Comparison of ENCODE assay signal across 8 mouse cellular contexts in genomic region chr1:134405509-134406413, GRCm38 (mm10). TPM values are rescaled to one million over a fixed set of nuclear protein-coding genes. Genes with fewer than 3 reads are reported as not detected.
A peak's percentile ranks its signal among the peaks of the same experiment; 100 is the strongest.
DNase-seq lines count a peak whose midpoint lies in the region; ATAC-seq and TF ChIP-seq lines count a peak whose summit lies in the region.

TSS of gene Cyb5r1 (plus strand) at chr1:134405559.

- no peak within 1 kb of the TSS for H3K27ac ChIP-seq in cerebellum, adult 2 months (ENCODE audit: insufficient read depth, low read length)
- H3K27ac ChIP-seq in forebrain, embryonic 16.5 days (ENCODE audit: low read length), result 0 out of 2 replicates have a peak within 1 kb of the TSS, but pooled peaks have one; percentile 28

- no peak for TF ChIP-seq CTCF in G1E (IDR thresholded peaks at IDR 0.05; ENCODE audit: low read depth, low read length)
- TF ChIP-seq CTCF in cerebellum, adult 2 months (IDR thresholded peaks at IDR 0.05; ENCODE audit: borderline replicate concordance, insufficient read depth, low read depth, low read length), result no peak
- TF ChIP-seq CTCF in lung, adult 2 months (IDR thresholded peaks at IDR 0.05; ENCODE audit: insufficient read depth, low read length), result no peak

- TF ChIP-seq POLR2A in cerebellum, adult 2 months (IDR thresholded peaks at IDR 0.05; ENCODE audit: borderline replicate concordance, insufficient read depth, low read length), result peak; percentile 42; the same call in 1 of the 2 replicates
- peak; percentile 58; the same call in 1 of the 2 replicates for TF ChIP-seq POLR2A in lung, adult 2 months (IDR thresholded peaks at IDR 0.05; ENCODE audit: borderline replicate concordance, extremely low read depth, low read depth, low read length)

- peaks cover 27% of the 10 kb centered on the region for H3K4me1 ChIP-seq in G1E (ENCODE audit: insufficient read depth, low read depth, low read length)
- no peaks in the 10 kb centered on the region for H3K4me1 ChIP-seq in cerebellum, adult 2 months (ENCODE audit: control insufficient read depth, insufficient read depth, low read length)
- H3K4me1 ChIP-seq in forebrain, embryonic 16.5 days (replicated peaks; ENCODE audit: control insufficient read depth, insufficient read depth, low read length), result peaks cover 12% of the 10 kb centered on the region
- 0 out of 2 replicates have a peak, but pooled peaks cover 2% of the 10 kb centered on the region for H3K4me1 ChIP-seq in lung, adult 2 months (ENCODE audit: control insufficient read depth, insufficient read depth, low read length)

- H3K36me3 ChIP-seq in G1E (replicated peaks), result peaks cover 45% of the 10 kb centered on the region
- H3K36me3 ChIP-seq in forebrain, embryonic 16.5 days (ENCODE audit: control insufficient read depth, insufficient read depth), result no peaks in the 10 kb centered on the region; the same call in 1 of the 2 replicates

- peak within 1 kb of the TSS; percentile 86 for H3K4me2 ChIP-seq in forebrain, embryonic 16.5 days (ENCODE audit: low read length)

- WGBS in cerebellum, adult 2 months, result under 1% methylated on average over 43 of the region's 43 CpGs
- 1% methylated on average over 43 of the region's 43 CpGs for WGBS in forebrain, embryonic 16.5 days
- under 1% methylated on average over 43 of the region's 43 CpGs for WGBS in lung, adult 2 months

- H3K9ac ChIP-seq in forebrain, embryonic 16.5 days (replicated peaks; ENCODE audit: low read depth, low read length), result peak within 1 kb of the TSS; percentile 83

- H3K27me3 ChIP-seq in G1E (ENCODE audit: insufficient read depth, low read length), result no peaks in the 10 kb centered on the region
- H3K27me3 ChIP-seq in cerebellum, adult 2 months (ENCODE audit: control insufficient read depth, insufficient read depth, low read length), result no peaks in the 10 kb centered on the region
- no peaks in the 10 kb centered on the region for H3K27me3 ChIP-seq in forebrain, embryonic 16.5 days (replicated peaks; ENCODE audit: control insufficient read depth, insufficient read depth, low read length)

- DNase-seq in G1E (ENCODE audit: low spot score), result peak; percentile 85
- DNase-seq in cerebellum, adult 2 months, result peak; percentile 72 to 75
- DNase-seq in heart, postnatal 25 days (ENCODE audit: low spot score), result peak; percentile 75
- DNase-seq in layer of hippocampus, adult 18-20 months (ENCODE audit: low spot score in 2 of 2), result peak; percentile 44 to 55
- DNase-seq in lung, adult 2 months, result peak; percentile 81
- peak; percentile 70 to 76 for DNase-seq in thymus, adult 18-20 months

- no peaks in the 10 kb centered on the region for H3K9me3 ChIP-seq in G1E (replicated peaks)
- H3K9me3 ChIP-seq in forebrain, embryonic 16.5 days (ENCODE audit: control insufficient read depth, low read length), result no peaks in the 10 kb centered on the region

- H3K4me3 ChIP-seq in G1E (ENCODE audit: low read depth, low read length), result peak within 1 kb of the TSS; percentile 83
- H3K4me3 ChIP-seq in cerebellum, adult 2 months (replicated peaks; ENCODE audit: insufficient read depth, low read depth, low read length), result peak within 1 kb of the TSS; percentile 73
- H3K4me3 ChIP-seq in forebrain, embryonic 16.5 days (replicated peaks; ENCODE audit: low read length), result peak within 1 kb of the TSS; percentile 91
- peak within 1 kb of the TSS; percentile 76 for H3K4me3 ChIP-seq in lung, adult 2 months (replicated peaks; ENCODE audit: extremely low read depth, low read depth, low read length)

- ATAC-seq in G1E (ENCODE audit: extremely low read depth, insufficient number of reproducible peaks, low FRiP score, poor library complexity, severe bottlenecking), result peak; percentile 91
- ATAC-seq in forebrain, embryonic 16.5 days, result peak; percentile 97
- ATAC-seq in neutrophil, adult 5-6 weeks (ENCODE audit: extremely low read depth, insufficient number of reproducible peaks, low FRiP score, poor library complexity, severe bottlenecking), result peak; percentile 86

- intact Hi-C loops in heart, postnatal 25 days (cut with DNase I), result no loop called here

RNA-seq across cellular contexts. Expression of gene Cyb5r1, which starts in this region (rescaled TPM):
- total RNA-seq in G1E (2014; fragmentation: Nextera tagmentation), result 115 and 119 TPM in 2 replicates
- 41.6 and 42.1 TPM in 2 replicates for total RNA-seq in G1E (2017)
- polyA plus RNA-seq in G1E (2012), result 48.1 and 59.5 TPM in 2 replicates
- polyA plus RNA-seq in cerebellum, adult 2 months (2012; rRNA removed), result 22.3 and 23.0 TPM in 2 replicates
- 20.3 and 23.3 TPM in 2 replicates for polyA plus RNA-seq in forebrain, embryonic 16.5 days (2015; fragmentation: Nextera tagmentation; extraction: Ambion mirVana)
- total RNA-seq in heart, postnatal 25 days (2021), result 10 to 100 TPM; 25.3 to 25.5 TPM
- 10 to 100 TPM; 30.1 to 33.0 TPM for total RNA-seq in layer of hippocampus, adult 18-20 months (2021)
- 41.6 and 59.5 TPM in 2 replicates for polyA plus RNA-seq in lung, adult 2 months (2012; rRNA removed)
- 82.5 and 86.9 TPM in 2 replicates for total RNA-seq in neutrophil, adult 5-6 weeks (2017)
